Comparison of ENCODE assay signal across 26 mouse cellular contexts in the genomic region with DNA sequence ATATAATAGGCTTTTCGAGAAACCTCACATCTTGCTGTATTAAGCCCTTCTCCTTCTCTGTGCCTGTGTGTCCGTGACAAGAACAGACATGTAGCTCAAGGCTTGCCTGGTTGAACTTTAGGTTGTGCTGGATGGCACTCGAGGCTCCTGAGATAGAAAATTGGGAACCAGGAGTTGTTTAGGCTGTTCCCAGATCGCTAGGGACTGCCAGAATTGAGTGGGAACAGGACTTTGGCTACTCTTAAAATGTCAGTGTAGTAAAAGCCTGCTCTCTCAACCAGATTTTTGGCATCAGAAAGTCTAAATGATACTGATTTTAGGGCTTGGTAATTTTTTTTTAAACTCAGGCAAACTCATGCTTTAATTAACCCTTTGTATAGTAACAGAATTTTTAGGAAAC.
"Had no signal": no experiment of that assay in that cellular context is flagged by ENCODE, and none has a peak within 500 bp of the region (broad histone marks: within the 10 kb centered on the region; RNA-seq: fewer than 3 reads in every experiment).

No protein-coding gene starts in this region.

- H3K27me3 ChIP-seq: heart, embryonic 13.5 days; heart, embryonic 15.5 days; hindbrain, embryonic 13.5 days; hindbrain, embryonic 15.5 days; kidney, embryonic 15.5 days; limb, embryonic 13.5 days; limb, embryonic 15.5 days; liver, embryonic 12.5 days had no signal

- ATAC-seq: hindbrain, postnatal 0 days; intestine, embryonic 16.5 days; liver, embryonic 12.5 days had no signal

- H3K4me3 ChIP-seq: heart, embryonic 13.5 days; heart, embryonic 15.5 days; hindbrain, embryonic 13.5 days; hindbrain, embryonic 15.5 days; kidney, embryonic 15.5 days; limb, embryonic 13.5 days; limb, embryonic 15.5 days; liver, embryonic 12.5 days had no signal

- DNase-seq: gastrocnemius, postnatal 10 days; gastrocnemius, postnatal 25 days; heart, adult 18-20 months; heart, postnatal 14 days; heart, postnatal 36 days; kidney, adult 11 months; kidney, adult 2 months; kidney, adult 9 months; kidney, postnatal 14 days; kidney, postnatal 36 days; layer of hippocampus, postnatal 36 days; left cerebral cortex, postnatal 4 days; lung, adult 18-20 months had no signal

- H3K9ac ChIP-seq: heart, embryonic 13.5 days; heart, embryonic 15.5 days; hindbrain, embryonic 13.5 days; hindbrain, embryonic 15.5 days; kidney, embryonic 15.5 days; limb, embryonic 13.5 days; limb, embryonic 15.5 days; liver, embryonic 12.5 days; liver, embryonic 14.5 days had no signal

- H3K27ac ChIP-seq: heart, embryonic 13.5 days; heart, embryonic 15.5 days; hindbrain, embryonic 13.5 days; hindbrain, embryonic 15.5 days; hindbrain, postnatal 0 days; kidney, embryonic 15.5 days; kidney, postnatal 0 days; limb, embryonic 13.5 days; limb, embryonic 15.5 days; liver, embryonic 12.5 days; liver, embryonic 14.5 days had no signal

- H3K36me3 ChIP-seq: heart, embryonic 15.5 days; hindbrain, embryonic 13.5 days; hindbrain, embryonic 15.5 days; kidney, embryonic 15.5 days; limb, embryonic 13.5 days; limb, embryonic 15.5 days; liver, embryonic 12.5 days had no signal

- H3K4me1 ChIP-seq: hindbrain, embryonic 13.5 days; hindbrain, embryonic 15.5 days; kidney, embryonic 15.5 days; limb, embryonic 13.5 days; limb, embryonic 15.5 days; liver, embryonic 12.5 days had no signal

- H3K9me3 ChIP-seq: heart, embryonic 13.5 days; heart, embryonic 15.5 days; hindbrain, embryonic 13.5 days; hindbrain, embryonic 15.5 days; kidney, embryonic 15.5 days; limb, embryonic 13.5 days; limb, embryonic 15.5 days; liver, embryonic 12.5 days had no signal

- H3K4me2 ChIP-seq: heart, embryonic 11.5 days; heart, embryonic 13.5 days; heart, embryonic 15.5 days; hindbrain, embryonic 13.5 days; hindbrain, embryonic 15.5 days; kidney, embryonic 15.5 days; limb, embryonic 13.5 days; limb, embryonic 15.5 days; liver, embryonic 12.5 days had no signal
